Mouse (Mus musculus) kidney, embryonic 16.5 days (tissue): Measurements from ENCODE around the gene Nmt1. TPM values are rescaled to one million over a fixed set of nuclear protein-coding genes. Genes with fewer than 3 reads are reported as not detected.

Source experiments
- ATAC-seq: fragments of 200-750 bp; cut with Nextera tagmentation; 2 replicates; pipeline ENCODE4 v1.8.0; 2017; ENCODE audit warnings: moderate TSS enrichment; ENCODE audit not compliant: low FRiP score, low TSS enrichment
- H3K27ac ChIP-seq: fragments of 300-500 bp; sonication (generic); 2 replicates; pipeline ENCODE4 v1.5.1; 2014; ENCODE audit warnings: low read length
- H3K27me3 ChIP-seq: fragments of 300-500 bp; sonication (generic); 2 replicates; pipeline ENCODE4 v1.6.1; 2014; ENCODE audit warnings: low read length, control low read depth, mixed read lengths; ENCODE audit not compliant: insufficient read depth
- H3K36me3 ChIP-seq: fragments of 300-500 bp; sonication (generic); 2 replicates; pipeline ENCODE4 v1.6.1; 2014; ENCODE audit warnings: low read length, control low read depth, mixed read lengths; ENCODE audit not compliant: insufficient read depth
- H3K4me1 ChIP-seq: fragments of 300-500 bp; sonication (generic); 2 replicates; pipeline ENCODE4 v1.6.1; 2014; ENCODE audit warnings: low read length, control low read depth, mixed read lengths; ENCODE audit not compliant: insufficient read depth
- H3K4me2 ChIP-seq: fragments of 300-500 bp; sonication (generic); replicated peaks from 2 replicates; pipeline ENCODE4 v1.6.1; 2014; ENCODE audit warnings: low read depth, low read length
- H3K4me3 ChIP-seq: fragments of 300-500 bp; sonication (generic); 2 replicates; pipeline ENCODE4 v1.5.1; 2014; ENCODE audit warnings: mild to moderate bottlenecking, low read length
- H3K9ac ChIP-seq: fragments of 300-500 bp; sonication (generic); replicated peaks from 2 replicates; pipeline ENCODE4 v1.6.1; 2014; ENCODE audit warnings: low read length
- H3K9me3 ChIP-seq: fragments of 300-500 bp; sonication (generic); 2 replicates; pipeline ENCODE4 v1.6.1; 2016; ENCODE audit warnings: low read length, control low read depth
- WGBS: fragments of 180-500 bp; shearing (Covaris S2); extraction: QIAGEN DNeasy Blood & Tissue Kit; methylation state at CpG from one replicate; pipeline ENCODE4 v1.1.7; 2014; 5-methylcytosine and 5-hydroxymethylcytosine counted together
- polyA plus RNA-seq: library from polyadenylated mRNA; unstranded; fragments of >200 nt; fragmentation: Nextera tagmentation; extraction: Ambion mirVana; gene quantifications from 2 replicates; pipeline ENCODE4 v1.2.1, GENCODE M21; 2015

The Nmt1 gene
- polyA plus RNA-seq, 1 experiment from 2014 or later: 51.9 TPM

GRCm38 (mm10) chr11:102993420-102994029 is 34.5 kb upstream of the Nmt1 start:
- H3K9me3 ChIP-seq: no peaks in the 10 kb centered on the region
- 58% methylated on average over 17 of the region's 17 CpGs for WGBS
- no peak overlapping the region for H3K4me2 ChIP-seq
- H3K27me3 ChIP-seq: peaks cover 31% of the 10 kb centered on the region
- peaks cover 42% of the 10 kb centered on the region for H3K36me3 ChIP-seq
- H3K9ac ChIP-seq: no peak overlapping the region
- no peak for ATAC-seq
- no peak overlapping the region for H3K27ac ChIP-seq
- no peak overlapping the region for H3K4me3 ChIP-seq
- H3K4me1 ChIP-seq: peaks cover 30% of the 10 kb centered on the region

- H3K4me3 ChIP-seq: no peak overlapping the region
- no peak for ATAC-seq
- WGBS: 56% methylated on average over 18 of the region's 18 CpGs
- H3K27ac ChIP-seq: no peak overlapping the region
- H3K36me3 ChIP-seq: peaks cover 57% of the 10 kb centered on the region
- H3K9ac ChIP-seq: no peak overlapping the region
- no peak overlapping the region for H3K4me2 ChIP-seq
- H3K27me3 ChIP-seq: peaks cover 19% of the 10 kb centered on the region
- H3K4me1 ChIP-seq: peaks cover 23% of the 10 kb centered on the region
- H3K9me3 ChIP-seq: no peaks in the 10 kb centered on the region
Observed at GRCm38 (mm10) chr11:102994952-102995351, 33.0 kb upstream of the Nmt1 start.

- H3K27me3 ChIP-seq: peaks cover 9% of the 10 kb centered on the region
- WGBS: 76% methylated on average over 7 of the region's 7 CpGs
Observed at GRCm38 (mm10) chr11:102996385-102996784, 31.6 kb upstream of the Nmt1 start.

GRCm38 (mm10) chr11:102996991-102997770 is 30.8 kb upstream of the Nmt1 start:
- H3K4me1 ChIP-seq: peaks cover 9% of the 10 kb centered on the region
- no peak overlapping the region for H3K9ac ChIP-seq
- H3K36me3 ChIP-seq: peaks cover 58% of the 10 kb centered on the region
- peaks cover 1% of the 10 kb centered on the region for H3K27me3 ChIP-seq
- H3K4me2 ChIP-seq: no peak overlapping the region
- no peaks in the 10 kb centered on the region for H3K9me3 ChIP-seq
- no peak for ATAC-seq
- no peak overlapping the region for H3K27ac ChIP-seq
- no peak overlapping the region for H3K4me3 ChIP-seq
- 92% methylated on average over 12 of the region's 12 CpGs for WGBS

More at GRCm38 (mm10) chr11:102996385-102996784, 31.6 kb upstream of the Nmt1 start:
- peaks cover 58% of the 10 kb centered on the region for H3K36me3 ChIP-seq
- peaks cover 17% of the 10 kb centered on the region for H3K4me1 ChIP-seq
- H3K9ac ChIP-seq: no peak overlapping the region
- H3K9me3 ChIP-seq: no peaks in the 10 kb centered on the region
- no peak overlapping the region for H3K27ac ChIP-seq
- ATAC-seq: no peak
- H3K4me3 ChIP-seq: no peak overlapping the region
- H3K4me2 ChIP-seq: no peak overlapping the region

- Histone ChIP-seq H3K36me3 (peaks cover 58% of the 10 kb centered on the region), H3K9me3 (no peaks in the 10 kb centered on the region)
- ATAC-seq: no peak
Observed at GRCm38 (mm10) chr11:102998254-102998576, 29.8 kb upstream of the Nmt1 start.

GRCm38 (mm10) chr11:102998577-102999316 is 29.2 kb upstream of the Nmt1 start:
- no peak overlapping the region for H3K4me2 ChIP-seq
- no peak overlapping the region for H3K27ac ChIP-seq
- peaks cover 58% of the 10 kb centered on the region for H3K36me3 ChIP-seq

More at GRCm38 (mm10) chr11:102998254-102998576, 29.8 kb upstream of the Nmt1 start:
- Histone ChIP-seq H3K27ac (no peak overlapping the region), H3K27me3 (no peaks in the 10 kb centered on the region), H3K9ac (no peak overlapping the region), H3K4me1 (peaks cover 7% of the 10 kb centered on the region; the same call in 1 of the 2 replicates), H3K4me2 (no peak overlapping the region), H3K4me3 (no peak overlapping the region)
- WGBS: 94% methylated on average over 7 of the region's 7 CpGs

GRCm38 (mm10) chr11:102999317-102999970 is 28.5 kb upstream of the Nmt1 start:
- H3K4me3 ChIP-seq: no peak overlapping the region
- WGBS: 80% methylated on average over 14 of the region's 14 CpGs
- H3K27me3 ChIP-seq: no peaks in the 10 kb centered on the region
- H3K9ac ChIP-seq: no peak overlapping the region
- peaks cover 53% of the 10 kb centered on the region for H3K36me3 ChIP-seq
- H3K4me1 ChIP-seq: peaks cover 10% of the 10 kb centered on the region; the same call in 1 of the 2 replicates
- H3K9me3 ChIP-seq: no peaks in the 10 kb centered on the region
- no peak overlapping the region for H3K27ac ChIP-seq
- no peak overlapping the region for H3K4me2 ChIP-seq
- no peak for ATAC-seq

More at GRCm38 (mm10) chr11:102998577-102999316, 29.2 kb upstream of the Nmt1 start:
- H3K4me3 ChIP-seq: no peak overlapping the region
- ATAC-seq: no peak
- H3K4me1 ChIP-seq: peaks cover 10% of the 10 kb centered on the region; the same call in 1 of the 2 replicates
- no peaks in the 10 kb centered on the region for H3K9me3 ChIP-seq
- no peak overlapping the region for H3K9ac ChIP-seq
- H3K27me3 ChIP-seq: no peaks in the 10 kb centered on the region
- WGBS: 77% methylated on average over 14 of the region's 14 CpGs

- Histone ChIP-seq H3K4me2 (no peak overlapping the region), H3K27ac (no peak overlapping the region), H3K36me3 (peaks cover 46% of the 10 kb centered on the region), H3K4me1 (peaks cover 8% of the 10 kb centered on the region; the same call in 1 of the 2 replicates), H3K9ac (no peak overlapping the region), H3K4me3 (no peak overlapping the region), H3K27me3 (no peaks in the 10 kb centered on the region), H3K9me3 (no peaks in the 10 kb centered on the region)
- ATAC-seq: no peak
- WGBS: 91% methylated on average over 16 of the region's 16 CpGs
Observed at GRCm38 (mm10) chr11:103000111-103000510, 27.9 kb upstream of the Nmt1 start.

GRCm38 (mm10) chr11:103001063-103001462 is 26.9 kb upstream of the Nmt1 start:
- 80% methylated on average over 5 of the region's 5 CpGs for WGBS
- Histone ChIP-seq H3K27me3 (no peaks in the 10 kb centered on the region), H3K36me3 (peaks cover 37% of the 10 kb centered on the region), H3K4me3 (no peak overlapping the region), H3K9ac (no peak overlapping the region), H3K4me2 (no peak overlapping the region), H3K27ac (no peak overlapping the region), H3K9me3 (no peaks in the 10 kb centered on the region), H3K4me1 (0 out of 2 replicates have a peak, but pooled peaks cover 3% of the 10 kb centered on the region)
- no peak for ATAC-seq
